Mouse (Mus musculus) B cell, adult 2 months (primary cell): Measurements from ENCODE around the gene V1ra8.
"Not testable (repeated sequence)": the region's sequence is repeated elsewhere in the genome, so short reads cannot be mapped to it uniquely, and the experiment has no call there.

Experiments used
- DNase-seq, 2 experiments: peaks; one replicate each; pipeline ENCODE4 v3.0.0; 2022

Gene V1ra8

GRCm38 (mm10) chr6:90202493-90202892 lies at the start of gene V1ra8:
V1ra8 (plus strand) TSS chr6:90202793.
- not testable (repeated sequence) for DNase-seq

- no peak for DNase-seq
These were observed 42.5 kb upstream of the V1ra8 start for GRCm38 (mm10) chr6:90160139-90160538.

- DNase-seq = no peak
These were observed 28.1 kb upstream of the V1ra8 start, which contains the start of gene Vmn1r52 for GRCm38 (mm10) chr6:90174508-90174907. Vmn1r52 (plus strand) TSS chr6:90174808.

GRCm38 (mm10) chr6:90224338-90224737 lies 21.7 kb downstream of the V1ra8 start, which contains the start of gene Vmn1r53:
Vmn1r53 (minus strand) TSS chr6:90224438.
- no peak for DNase-seq

- DNase-seq = not testable (repeated sequence)
These were observed 29.5 kb downstream of the V1ra8 start for GRCm38 (mm10) chr6:90232114-90232513.

GRCm38 (mm10) chr6:90232681-90233080 lies 30.1 kb downstream of the V1ra8 start:
- no peak for DNase-seq

- DNase-seq = no peak
These were observed 41.4 kb downstream of the V1ra8 start for GRCm38 (mm10) chr6:90244019-90244418.

GRCm38 (mm10) chr6:90246000-90246399 lies 43.4 kb downstream of the V1ra8 start, which contains the start of gene Vmn1r54:
Vmn1r54 (plus strand) TSS chr6:90246300.
- no peak for DNase-seq
